Mouse (Mus musculus) retina, postnatal 7 days (tissue): ENCODE results near the gene Dnttip1.
A peak's percentile ranks its signal among the peaks of the same experiment; 100 is the strongest.

Experiments
- DNase-seq: peaks from one replicate; pipeline ENCODE4 v3.0.0-alpha.2; 2012; ENCODE audit warnings: low read depth, low spot score

Dnttip1 gene

DNA sequence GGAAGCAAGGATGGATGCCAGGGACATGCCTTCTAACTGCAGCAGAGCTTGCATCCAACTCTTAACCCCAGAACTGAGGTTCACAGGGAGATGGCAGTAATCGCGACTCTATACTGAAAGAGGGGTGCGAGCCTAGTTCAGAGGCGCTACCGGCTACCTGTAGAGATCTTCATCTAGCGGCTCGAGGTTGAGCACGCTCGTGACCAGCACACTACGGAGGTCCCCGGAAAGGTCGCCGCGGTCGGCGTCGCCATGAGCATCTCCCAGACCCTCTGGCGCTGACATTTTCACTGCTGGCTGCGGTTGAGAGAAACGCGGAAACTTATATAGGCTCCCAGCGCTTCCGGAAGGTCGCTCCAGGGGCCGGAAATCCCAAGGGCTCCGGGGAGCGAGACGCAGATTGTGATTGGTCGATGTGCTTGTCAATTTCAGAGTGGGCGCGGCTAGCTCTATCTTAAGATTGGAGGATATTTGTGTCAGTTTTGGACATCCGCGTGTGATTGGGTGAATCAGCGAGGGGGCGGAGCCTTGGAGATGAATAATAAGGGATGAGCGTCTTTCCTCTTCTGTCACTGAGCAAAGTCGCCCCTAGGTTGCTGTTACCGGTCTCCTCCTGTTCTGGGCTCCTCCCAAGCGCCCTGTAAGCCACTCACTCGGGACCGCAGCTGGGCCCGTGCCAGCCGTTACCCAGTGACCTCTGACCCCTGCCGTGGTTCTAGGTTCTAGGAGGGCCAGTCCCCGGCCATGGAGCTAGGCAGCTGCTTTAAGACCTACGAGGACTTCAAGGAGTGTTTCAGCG is 58.9 kb downstream of the Dnttip1 start, which contains the start of the genes Acot8 and Zswim3:
Gene Acot8, minus strand, starts transcription at position 350 of the 799 bp plus-strand sequence.
Gene Zswim3, plus strand, starts transcription at position 566 of the 799 bp plus-strand sequence.
- peak; percentile 99 for DNase-seq

DNA sequence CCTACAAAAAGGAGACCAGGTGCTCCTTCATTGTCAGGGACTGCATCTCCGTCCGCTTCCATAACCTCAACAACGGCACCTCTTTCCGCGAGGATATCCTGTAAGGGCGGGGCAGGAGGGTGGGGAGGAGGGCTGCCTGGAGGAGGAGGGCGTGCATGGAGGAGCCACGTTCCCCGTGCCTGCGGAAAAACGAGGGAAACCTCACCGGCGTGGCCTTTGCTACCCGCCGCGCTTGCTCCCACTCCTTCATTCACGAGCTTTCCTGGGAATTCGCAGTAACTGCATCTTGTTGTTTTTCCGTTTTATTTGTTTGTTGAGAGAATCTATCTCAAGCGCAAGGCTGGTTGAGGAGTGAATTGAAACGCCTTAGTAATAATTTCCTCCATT is 59.5 kb downstream of the Dnttip1 start:
- DNase-seq = no peak

DNA sequence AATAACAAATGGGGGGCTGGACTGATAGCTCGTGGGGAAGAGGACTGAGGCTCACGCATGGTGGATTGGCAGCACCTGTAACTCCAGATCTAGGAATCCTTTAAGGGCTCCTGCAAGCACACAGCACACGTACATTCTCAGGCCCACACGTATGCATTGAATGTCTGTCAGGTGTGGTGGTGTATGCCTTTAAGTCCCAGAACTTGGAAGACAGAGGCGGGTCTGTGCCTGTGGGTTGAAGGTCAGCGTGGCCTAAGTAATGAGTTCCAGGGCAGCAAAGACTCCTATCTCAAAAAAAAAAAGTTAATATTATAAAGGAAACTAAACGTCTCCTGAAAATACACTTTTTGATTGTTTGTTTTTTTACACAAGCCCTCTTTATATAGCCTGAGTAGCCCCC is 60.8 kb downstream of the Dnttip1 start:
- DNase-seq = no peak

DNA sequence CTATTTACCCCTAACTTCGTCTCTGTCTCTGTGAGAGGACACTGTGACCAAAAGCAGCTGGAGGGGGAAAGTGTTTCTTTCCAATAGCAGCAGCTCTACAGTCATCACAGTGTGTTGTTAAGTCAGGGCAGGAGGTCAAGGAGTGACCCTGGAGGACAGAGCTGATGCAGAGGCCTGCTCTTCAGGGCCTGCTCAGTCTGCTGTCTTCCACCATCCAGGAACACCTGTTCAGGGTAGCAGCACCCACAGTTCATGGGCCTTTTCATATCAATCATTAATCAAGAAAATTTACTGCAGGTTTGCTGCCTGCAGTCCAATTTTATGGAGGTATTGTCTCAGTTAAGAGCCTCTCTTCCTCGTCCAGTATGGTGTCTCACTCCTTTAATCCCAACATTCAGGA is 67.8 kb downstream of the Dnttip1 start:
- DNase-seq = no peak

DNA sequence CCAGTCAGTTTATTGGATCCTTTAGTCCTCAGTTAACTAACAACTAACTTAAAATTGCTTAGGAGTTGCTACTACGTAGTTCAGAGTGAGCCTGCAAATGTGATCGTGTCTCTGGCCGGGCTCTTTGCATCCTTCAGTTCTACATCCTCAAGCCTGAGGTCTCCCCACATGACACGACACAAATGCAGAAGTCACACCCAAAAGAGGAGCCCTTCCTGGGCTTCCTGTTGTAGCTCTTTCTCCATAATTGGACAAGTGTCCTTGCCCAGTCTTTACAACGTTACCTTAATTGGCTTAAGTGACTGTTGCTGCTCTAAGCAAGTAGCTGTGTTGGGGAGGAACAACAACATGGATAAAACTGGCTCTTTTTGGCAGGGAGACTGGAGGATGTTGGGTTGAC is 69.6 kb downstream of the Dnttip1 start:
- no peak for DNase-seq

DNA sequence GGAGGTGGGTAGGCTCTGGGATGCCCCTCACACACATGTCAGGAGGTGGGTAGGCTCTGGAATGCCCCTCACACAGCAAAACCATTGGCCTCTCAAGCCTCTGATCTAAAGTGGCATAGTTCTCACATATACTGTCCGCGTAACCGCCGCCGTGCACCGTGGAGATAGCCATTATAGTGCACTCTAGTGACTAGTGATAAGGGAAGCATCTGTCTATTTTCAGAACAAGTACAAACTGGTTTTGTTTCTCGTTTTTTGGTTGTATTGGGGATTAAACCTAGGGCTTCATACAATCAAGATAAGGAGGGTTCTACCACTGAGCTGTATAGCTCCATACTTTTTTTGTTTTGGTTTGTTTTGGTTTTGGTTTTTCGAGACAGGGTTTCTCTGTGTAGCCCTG is 70.0 kb downstream of the Dnttip1 start:
- no peak for DNase-seq

DNA sequence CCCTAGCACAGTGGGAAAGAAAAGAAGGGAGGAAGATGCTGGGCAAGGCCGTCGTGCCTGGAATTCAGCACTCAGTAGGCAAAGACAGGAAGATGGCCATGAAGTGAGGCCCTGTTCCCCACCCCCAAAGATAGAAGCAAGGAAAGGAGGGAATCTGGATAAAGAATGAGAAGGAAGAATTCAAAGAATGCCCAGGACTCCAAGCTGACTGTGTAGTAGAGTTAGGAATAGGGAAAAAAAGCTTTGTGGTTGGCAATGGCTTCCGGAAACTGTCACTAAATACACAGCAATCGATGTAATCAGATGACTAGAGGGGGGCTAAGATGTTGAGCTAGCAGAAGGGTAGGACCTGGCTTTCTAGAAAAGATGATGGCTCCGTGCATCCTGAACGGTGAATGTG is 71.4 kb downstream of the Dnttip1 start:
- DNase-seq = no peak

DNA sequence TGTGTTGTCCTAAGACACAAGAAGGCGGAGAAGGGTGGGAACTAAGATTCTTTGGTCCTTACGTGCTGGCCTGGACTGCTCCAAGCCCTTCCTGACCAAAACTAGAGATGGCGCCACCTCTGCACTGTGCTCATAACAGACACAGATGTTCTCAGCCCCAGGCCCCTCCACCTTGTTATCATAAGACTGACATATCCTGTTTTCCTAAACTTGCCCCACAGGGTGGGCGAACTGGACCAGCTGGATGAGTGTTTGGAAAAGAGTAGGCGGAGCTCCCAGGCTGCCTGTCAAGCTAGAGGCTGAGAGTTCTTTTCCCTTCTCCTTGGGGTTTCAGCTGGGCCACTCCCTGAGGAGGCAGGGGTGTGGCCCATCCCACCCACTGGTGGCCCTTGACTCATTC is 71.9 kb downstream of the Dnttip1 start:
- no peak for DNase-seq
